ENCODE assay signal across 22 mouse cellular contexts in the genomic region with DNA sequence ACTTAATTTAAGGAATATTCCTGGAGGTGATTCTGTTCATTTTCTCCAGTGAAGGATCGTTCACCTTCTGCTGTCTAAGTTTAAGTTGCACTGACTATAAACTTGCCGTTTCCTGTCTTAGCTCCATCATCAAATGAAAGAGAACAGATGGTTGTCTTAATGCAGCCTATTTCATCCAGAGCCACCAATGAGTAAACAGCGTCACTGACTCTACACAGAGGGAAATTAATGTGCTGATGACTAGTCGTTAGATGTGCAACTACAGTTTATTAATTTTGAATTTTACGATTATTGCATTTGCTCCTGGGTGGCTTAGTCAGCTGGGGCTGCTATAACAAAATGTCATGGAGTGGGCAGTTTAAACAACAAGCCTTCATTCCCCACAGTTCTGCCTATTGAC.
DNase-seq lines count a peak whose midpoint lies in the region; ATAC-seq and TF ChIP-seq lines count a peak whose summit lies in the region.
"Had no signal": no experiment of that assay in that cellular context is flagged by ENCODE, and none has a peak within 500 bp of the region (broad histone marks: within the 10 kb centered on the region; RNA-seq: fewer than 3 reads in every experiment).

No protein-coding gene starts in this region.

- no peaks in the 10 kb centered on the region for H3K27me3 ChIP-seq in lung, embryonic 14.5 days (ENCODE audit: insufficient read depth, low read length)
- no peaks in the 10 kb centered on the region for H3K27me3 ChIP-seq in neural tube, embryonic 13.5 days
- H3K27me3 ChIP-seq in neural tube, embryonic 14.5 days (ENCODE audit: control insufficient read depth, insufficient read depth, low read length) = no peaks in the 10 kb centered on the region
- no peaks in the 10 kb centered on the region for H3K27me3 ChIP-seq in neural tube, embryonic 15.5 days (replicated peaks)
- no peaks in the 10 kb centered on the region for H3K27me3 ChIP-seq in midbrain, embryonic 10.5 days (ENCODE audit: low read depth, poor library complexity, severe bottlenecking)
- H3K27me3 ChIP-seq: CH12.LX, Patski had no signal

- 40% methylated on average over 5 of the region's 5 CpGs for WGBS in lung, embryonic 14.5 days
- 57% methylated on average over 5 of the region's 5 CpGs for WGBS in neural tube, embryonic 13.5 days
- 53% methylated on average over 5 of the region's 5 CpGs for WGBS in neural tube, embryonic 14.5 days
- 44% methylated on average over 5 of the region's 5 CpGs for WGBS in neural tube, embryonic 15.5 days
- WGBS in midbrain, embryonic 10.5 days = 92% methylated on average over 5 of the region's 5 CpGs

- H3K27ac ChIP-seq in lung, embryonic 14.5 days (ENCODE audit: low read depth) = no peak overlapping the region
- no peak overlapping the region for H3K27ac ChIP-seq in neural tube, embryonic 13.5 days (replicated peaks)
- no peak overlapping the region for H3K27ac ChIP-seq in neural tube, embryonic 14.5 days (ENCODE audit: low read depth, low read length)
- 0 out of 2 replicates have a peak overlapping the region, but pooled peaks have one; percentile 1 for H3K27ac ChIP-seq in neural tube, embryonic 15.5 days (replicated peaks)
- H3K27ac ChIP-seq in midbrain, embryonic 10.5 days (replicated peaks) = no peak overlapping the region

- no peaks in the 10 kb centered on the region for H3K36me3 ChIP-seq in lung, embryonic 14.5 days (ENCODE audit: insufficient read depth)
- no peaks in the 10 kb centered on the region for H3K36me3 ChIP-seq in neural tube, embryonic 13.5 days
- H3K36me3 ChIP-seq in neural tube, embryonic 14.5 days (ENCODE audit: control insufficient read depth, insufficient read depth, low read length) = no peaks in the 10 kb centered on the region
- H3K36me3 ChIP-seq in neural tube, embryonic 15.5 days = no peaks in the 10 kb centered on the region
- no peaks in the 10 kb centered on the region for H3K36me3 ChIP-seq in midbrain, embryonic 10.5 days
- H3K36me3 ChIP-seq: G1E had no signal

- peak; percentile 70; the same call in 1 of the 2 replicates for ATAC-seq in lung, embryonic 14.5 days (ENCODE audit: insufficient read depth)
- 0 out of 2 replicates have a peak, but pooled peaks have one; percentile 73 for ATAC-seq in neural tube, embryonic 13.5 days (ENCODE audit: low read depth)
- peak; percentile 64; the same call in 1 of the 2 replicates for ATAC-seq in neural tube, embryonic 14.5 days (ENCODE audit: low read depth)
- ATAC-seq in neural tube, embryonic 15.5 days (ENCODE audit: low FRiP score) = peak; percentile 59; the same call in 1 of the 2 replicates
- ATAC-seq: activated CD4-positive, CD25-positive, alpha-beta regulatory T cell, adult 4 months; CD4-positive, CD25-positive, alpha-beta regulatory T cell, adult 4 months; Patski had no signal

- H3K4me2 ChIP-seq in lung, embryonic 14.5 days = no peak overlapping the region
- H3K4me2 ChIP-seq in neural tube, embryonic 13.5 days = no peak overlapping the region
- no peak overlapping the region for H3K4me2 ChIP-seq in neural tube, embryonic 14.5 days (ENCODE audit: low read depth, low read length)
- H3K4me2 ChIP-seq in neural tube, embryonic 15.5 days = no peak overlapping the region

- peak; percentile 42 for DNase-seq in lung, embryonic 14.5 days
- DNase-seq in lung, postnatal 4 days = no peak
- DNase-seq in neural tube, embryonic 10.5 days (ENCODE audit: extremely low spot score, low spot score) = no peak
- no peak for DNase-seq in spleen, postnatal 10 days (ENCODE audit: low spot score in 2 of 2)
- DNase-seq in midbrain, embryonic 10.5 days (ENCODE audit: low spot score) = no peak
- DNase-seq: adrenal gland, adult 2 months; adrenal gland, adult 8-10 months; adrenal gland, postnatal 10 days; adrenal gland, postnatal 14 days; adrenal gland, postnatal 25 days; adrenal gland, postnatal 36 days; B cell, adult 2 months; cerebellum, adult 11 months; cerebellum, adult 11-12 months had no signal

- no peak for TF ChIP-seq CTCF in lung, embryonic 14.5 days (IDR thresholded peaks at IDR 0.05; ENCODE audit: low read depth)

- no peak overlapping the region for H3K4me3 ChIP-seq in lung, embryonic 14.5 days (ENCODE audit: low read depth, low read length)
- no peak overlapping the region for H3K4me3 ChIP-seq in neural tube, embryonic 13.5 days
- no peak overlapping the region for H3K4me3 ChIP-seq in neural tube, embryonic 14.5 days (ENCODE audit: low read depth, low read length)
- no peak overlapping the region for H3K4me3 ChIP-seq in neural tube, embryonic 15.5 days (replicated peaks)
- H3K4me3 ChIP-seq in midbrain, embryonic 10.5 days = no peak overlapping the region

- no peaks in the 10 kb centered on the region for H3K9me3 ChIP-seq in lung, embryonic 14.5 days (ENCODE audit: low read depth, low read length)
- H3K9me3 ChIP-seq in neural tube, embryonic 13.5 days = no peaks in the 10 kb centered on the region
- no peaks in the 10 kb centered on the region for H3K9me3 ChIP-seq in neural tube, embryonic 14.5 days (ENCODE audit: control insufficient read depth, low read length)
- H3K9me3 ChIP-seq in neural tube, embryonic 15.5 days (replicated peaks) = no peaks in the 10 kb centered on the region
- H3K9me3 ChIP-seq in midbrain, embryonic 10.5 days (replicated peaks) = no peaks in the 10 kb centered on the region
- H3K9me3 ChIP-seq: G1E had no signal

- no peak overlapping the region for H3K9ac ChIP-seq in lung, embryonic 14.5 days
- H3K9ac ChIP-seq in neural tube, embryonic 13.5 days = no peak overlapping the region
- H3K9ac ChIP-seq in neural tube, embryonic 14.5 days (replicated peaks; ENCODE audit: low read depth, low read length) = no peak overlapping the region
- H3K9ac ChIP-seq in neural tube, embryonic 15.5 days (replicated peaks) = no peak overlapping the region

- H3K4me1 ChIP-seq in lung, embryonic 14.5 days (ENCODE audit: insufficient read depth) = 0 out of 2 replicates have a peak, but pooled peaks cover 3% of the 10 kb centered on the region
- peaks cover 9% of the 10 kb centered on the region; the same call in 1 of the 2 replicates for H3K4me1 ChIP-seq in neural tube, embryonic 13.5 days (replicated peaks)
- 0 out of 2 replicates have a peak, but pooled peaks cover 7% of the 10 kb centered on the region for H3K4me1 ChIP-seq in neural tube, embryonic 14.5 days (ENCODE audit: control insufficient read depth, insufficient read depth, low read length)
- H3K4me1 ChIP-seq in neural tube, embryonic 15.5 days = peaks cover 12% of the 10 kb centered on the region
- H3K4me1 ChIP-seq in midbrain, embryonic 10.5 days = 0 out of 2 replicates have a peak, but pooled peaks cover 3% of the 10 kb centered on the region
